Mouse (Mus musculus): ENCODE data around the gene Lpar1. TPM values are rescaled to one million over a fixed set of nuclear protein-coding genes. Genes with fewer than 3 reads are reported as not detected.

Lpar1 gene
- polyA plus RNA-seq (2014; fragmentation: Nextera tagmentation; extraction: Ambion mirVana): 256 and 263 TPM in 2 replicates

- 3% methylated on average over 19 of the region's 19 CpGs for WGBS
- Histone ChIP-seq H3K4me3 (ENCODE audit: low read depth, low read length) (peak within 1 kb of the TSS; percentile 94), H3K9ac (ENCODE audit: low read length) (peak within 1 kb of the TSS; percentile 96), H3K4me1 (ENCODE audit: control insufficient read depth, insufficient read depth, low read length) (peaks cover 21% of the 10 kb centered on the region), H3K27me3 (ENCODE audit: control insufficient read depth, insufficient read depth, low read length) (no peaks in the 10 kb centered on the region), H3K9me3 (ENCODE audit: control insufficient read depth, low read length) (no peaks in the 10 kb centered on the region), H3K27ac (replicated peaks; ENCODE audit: low read depth, low read length) (peak within 1 kb of the TSS; percentile 94), H3K36me3 (ENCODE audit: control insufficient read depth, insufficient read depth, low read length) (peaks cover 2% of the 10 kb centered on the region; the same call in 1 of the 2 replicates), H3K4me2 (ENCODE audit: low read depth, severe bottlenecking) (peak within 1 kb of the TSS; percentile 77)
- peak; percentile 83 for DNase-seq (ENCODE audit: low spot score)
- peak; percentile 87 for ATAC-seq (ENCODE audit: insufficient number of reproducible peaks, low FRiP score, low TSS enrichment, low read depth)
Measured at GRCm38 (mm10) chr4:58553631-58554358, at the start of gene Lpar1. Gene Lpar1, minus strand, starts transcription at chr4:58553898.

GRCm38 (mm10) chr4:58585942-58586341, 32.2 kb upstream of the Lpar1 start:
- Histone ChIP-seq H3K4me2 (ENCODE audit: low read depth, severe bottlenecking) (no peak overlapping the region), H3K27me3 (ENCODE audit: control insufficient read depth, insufficient read depth, low read length) (no peaks in the 10 kb centered on the region), H3K27ac (replicated peaks; ENCODE audit: low read depth, low read length) (no peak overlapping the region), H3K9me3 (ENCODE audit: control insufficient read depth, low read length) (no peaks in the 10 kb centered on the region), H3K9ac (ENCODE audit: low read length) (no peak overlapping the region), H3K4me3 (ENCODE audit: low read depth, low read length) (no peak overlapping the region), H3K36me3 (ENCODE audit: control insufficient read depth, insufficient read depth, low read length) (no peaks in the 10 kb centered on the region), H3K4me1 (ENCODE audit: control insufficient read depth, insufficient read depth, low read length) (0 out of 2 replicates have a peak, but pooled peaks cover 1% of the 10 kb centered on the region)
- 64% methylated on average over 2 of the region's 2 CpGs for WGBS
- ATAC-seq (ENCODE audit: insufficient number of reproducible peaks, low FRiP score, low TSS enrichment, low read depth): no peak
- DNase-seq (ENCODE audit: low spot score): peak; percentile 7

- WGBS: 85% methylated on average over 7 of the region's 7 CpGs
- H3K27me3 ChIP-seq (ENCODE audit: control insufficient read depth, insufficient read depth, low read length): no peaks in the 10 kb centered on the region
- no peak overlapping the region for H3K4me3 ChIP-seq (ENCODE audit: low read depth, low read length)
- no peak overlapping the region for H3K9ac ChIP-seq (ENCODE audit: low read length)
- peak; percentile 19 for DNase-seq (ENCODE audit: low spot score)
- H3K36me3 ChIP-seq (ENCODE audit: control insufficient read depth, insufficient read depth, low read length): no peaks in the 10 kb centered on the region
- H3K27ac ChIP-seq (replicated peaks; ENCODE audit: low read depth, low read length): no peak overlapping the region
- no peaks in the 10 kb centered on the region for H3K9me3 ChIP-seq (ENCODE audit: control insufficient read depth, low read length)
- ATAC-seq (ENCODE audit: insufficient number of reproducible peaks, low FRiP score, low TSS enrichment, low read depth): no peak
- H3K4me1 ChIP-seq (ENCODE audit: control insufficient read depth, insufficient read depth, low read length): peaks cover 17% of the 10 kb centered on the region
- no peak overlapping the region for H3K4me2 ChIP-seq (ENCODE audit: low read depth, severe bottlenecking)
Measured at GRCm38 (mm10) chr4:58581191-58581590, 27.5 kb upstream of the Lpar1 start.

GRCm38 (mm10) chr4:58580516-58580915, 26.8 kb upstream of the Lpar1 start:
- Histone ChIP-seq H3K27ac (replicated peaks; ENCODE audit: low read depth, low read length) (no peak overlapping the region; the same call in 1 of the 2 replicates), H3K27me3 (ENCODE audit: control insufficient read depth, insufficient read depth, low read length) (no peaks in the 10 kb centered on the region), H3K9me3 (ENCODE audit: control insufficient read depth, low read length) (no peaks in the 10 kb centered on the region), H3K4me3 (ENCODE audit: low read depth, low read length) (no peak overlapping the region), H3K4me1 (ENCODE audit: control insufficient read depth, insufficient read depth, low read length) (peaks cover 17% of the 10 kb centered on the region), H3K36me3 (ENCODE audit: control insufficient read depth, insufficient read depth, low read length) (no peaks in the 10 kb centered on the region), H3K9ac (ENCODE audit: low read length) (no peak overlapping the region), H3K4me2 (ENCODE audit: low read depth, severe bottlenecking) (no peak overlapping the region)
- 62% methylated on average over 5 of the region's 5 CpGs for WGBS
- DNase-seq (ENCODE audit: low spot score): peak; percentile 18
- no peak for ATAC-seq (ENCODE audit: insufficient number of reproducible peaks, low FRiP score, low TSS enrichment, low read depth)

GRCm38 (mm10) chr4:58580098-58580497, 26.4 kb upstream of the Lpar1 start:
- 73% methylated on average over 10 of the region's 10 CpGs for WGBS
- no peak for ATAC-seq (ENCODE audit: insufficient number of reproducible peaks, low FRiP score, low TSS enrichment, low read depth)
- peak; percentile 23 for DNase-seq (ENCODE audit: low spot score)
- Histone ChIP-seq H3K9ac (ENCODE audit: low read length) (no peak overlapping the region), H3K4me1 (ENCODE audit: control insufficient read depth, insufficient read depth, low read length) (peaks cover 17% of the 10 kb centered on the region), H3K4me3 (ENCODE audit: low read depth, low read length) (no peak overlapping the region), H3K27me3 (ENCODE audit: control insufficient read depth, insufficient read depth, low read length) (no peaks in the 10 kb centered on the region), H3K36me3 (ENCODE audit: control insufficient read depth, insufficient read depth, low read length) (no peaks in the 10 kb centered on the region), H3K27ac (replicated peaks; ENCODE audit: low read depth, low read length) (no peak overlapping the region), H3K9me3 (ENCODE audit: control insufficient read depth, low read length) (no peaks in the 10 kb centered on the region), H3K4me2 (ENCODE audit: low read depth, severe bottlenecking) (no peak overlapping the region)

GRCm38 (mm10) chr4:58578488-58578887, 24.8 kb upstream of the Lpar1 start:
- Histone ChIP-seq H3K4me3 (ENCODE audit: low read depth, low read length) (no peak overlapping the region), H3K4me1 (ENCODE audit: control insufficient read depth, insufficient read depth, low read length) (peaks cover 17% of the 10 kb centered on the region), H3K36me3 (ENCODE audit: control insufficient read depth, insufficient read depth, low read length) (no peaks in the 10 kb centered on the region), H3K27me3 (ENCODE audit: control insufficient read depth, insufficient read depth, low read length) (no peaks in the 10 kb centered on the region), H3K27ac (replicated peaks; ENCODE audit: low read depth, low read length) (no peak overlapping the region), H3K9ac (ENCODE audit: low read length) (no peak overlapping the region), H3K9me3 (ENCODE audit: control insufficient read depth, low read length) (no peaks in the 10 kb centered on the region), H3K4me2 (ENCODE audit: low read depth, severe bottlenecking) (no peak overlapping the region)
- no peak for ATAC-seq (ENCODE audit: insufficient number of reproducible peaks, low FRiP score, low TSS enrichment, low read depth)
- 38% methylated on average over 2 of the region's 2 CpGs for WGBS
- DNase-seq (ENCODE audit: low spot score): peak; percentile 32

- H3K27ac ChIP-seq (replicated peaks; ENCODE audit: low read depth, low read length): no peak overlapping the region
- H3K4me2 ChIP-seq (ENCODE audit: low read depth, severe bottlenecking): no peak overlapping the region
- DNase-seq (ENCODE audit: low spot score): peak; percentile 52
Measured at GRCm38 (mm10) chr4:58577382-58578048, 23.8 kb upstream of the Lpar1 start.

GRCm38 (mm10) chr4:58575831-58576230, 22.1 kb upstream of the Lpar1 start:
- Histone ChIP-seq H3K9me3 (ENCODE audit: control insufficient read depth, low read length) (no peaks in the 10 kb centered on the region), H3K4me1 (ENCODE audit: control insufficient read depth, insufficient read depth, low read length) (peaks cover 15% of the 10 kb centered on the region), H3K27ac (replicated peaks; ENCODE audit: low read depth, low read length) (no peak overlapping the region), H3K36me3 (ENCODE audit: control insufficient read depth, insufficient read depth, low read length) (no peaks in the 10 kb centered on the region), H3K9ac (ENCODE audit: low read length) (no peak overlapping the region), H3K4me3 (ENCODE audit: low read depth, low read length) (no peak overlapping the region), H3K4me2 (ENCODE audit: low read depth, severe bottlenecking) (no peak overlapping the region), H3K27me3 (ENCODE audit: control insufficient read depth, insufficient read depth, low read length) (no peaks in the 10 kb centered on the region)
- WGBS: 81% methylated on average over 6 of the region's 6 CpGs
- ATAC-seq (ENCODE audit: insufficient number of reproducible peaks, low FRiP score, low TSS enrichment, low read depth): no peak
- DNase-seq (ENCODE audit: low spot score): peak; percentile 18

More at GRCm38 (mm10) chr4:58577382-58578048, 23.8 kb upstream of the Lpar1 start:
- Histone ChIP-seq H3K9ac (ENCODE audit: low read length) (no peak overlapping the region), H3K27me3 (ENCODE audit: control insufficient read depth, insufficient read depth, low read length) (no peaks in the 10 kb centered on the region), H3K4me1 (ENCODE audit: control insufficient read depth, insufficient read depth, low read length) (peaks cover 17% of the 10 kb centered on the region), H3K4me3 (ENCODE audit: low read depth, low read length) (no peak overlapping the region), H3K36me3 (ENCODE audit: control insufficient read depth, insufficient read depth, low read length) (no peaks in the 10 kb centered on the region), H3K9me3 (ENCODE audit: control insufficient read depth, low read length) (no peaks in the 10 kb centered on the region)
- no peak for ATAC-seq (ENCODE audit: insufficient number of reproducible peaks, low FRiP score, low TSS enrichment, low read depth)
- WGBS: 32% methylated on average over 5 of the region's 5 CpGs
